Mouse (Mus musculus) ZHBTc4 (cell line): ENCODE measurements at regions not wholly inside any gene's neighbourhood (a gene's known extent, or its start where the extent isn't known, plus 50 kb on each side); places are given as distances from the start of the nearest gene placed in this dataset.

Source experiments
- DNase-seq: peaks from one replicate; pipeline ENCODE4 v3.0.0-alpha.2; 2011; ENCODE audit warnings: low read depth, low spot score

DNA sequence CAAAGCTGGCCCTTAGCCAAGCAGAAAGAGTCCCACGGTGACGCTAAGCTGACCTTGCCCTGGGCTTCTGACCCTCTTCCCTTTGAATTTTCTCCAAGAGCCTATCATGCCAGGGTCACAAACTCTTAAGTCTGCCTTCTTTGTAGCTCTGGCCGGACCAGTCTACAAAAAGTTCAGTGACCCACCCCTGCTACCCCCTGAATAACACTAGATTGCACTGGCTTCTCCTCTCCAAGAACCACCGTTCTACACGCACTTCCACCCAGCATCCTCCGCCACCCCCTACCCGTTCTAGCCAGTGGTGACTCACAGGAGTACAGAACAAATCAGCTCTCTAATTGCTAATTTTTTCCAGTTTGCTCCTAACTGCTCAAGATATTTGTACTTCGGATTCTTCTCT lies 325.0 kb downstream of the Tns1 start:
- no peak for DNase-seq

GRCm38 (mm10) chr1:73797858-73798257 lies 326.4 kb downstream of the Tns1 start:
- no peak for DNase-seq

DNA sequence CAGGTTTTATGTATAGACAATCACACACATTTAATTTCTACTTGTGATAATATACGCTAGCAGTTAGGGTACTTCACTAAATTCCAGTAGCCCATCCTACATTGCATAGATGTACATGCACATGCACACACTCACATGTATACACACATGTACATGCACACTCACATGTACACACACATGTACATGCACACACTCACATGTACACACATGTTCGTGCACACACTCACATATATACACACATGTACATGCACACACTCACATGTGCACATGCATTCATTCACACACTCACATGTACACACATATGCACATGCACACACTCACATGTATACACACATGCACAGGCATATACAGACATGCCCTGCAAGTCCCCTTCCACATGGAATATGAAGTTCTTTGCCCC lies 326.8 kb downstream of the Tns1 start:
- no peak for DNase-seq

- DNase-seq: no peak
These were observed 330.4 kb downstream of the Tns1 start for GRCm38 (mm10) chr1:73793871-73794270.

DNA sequence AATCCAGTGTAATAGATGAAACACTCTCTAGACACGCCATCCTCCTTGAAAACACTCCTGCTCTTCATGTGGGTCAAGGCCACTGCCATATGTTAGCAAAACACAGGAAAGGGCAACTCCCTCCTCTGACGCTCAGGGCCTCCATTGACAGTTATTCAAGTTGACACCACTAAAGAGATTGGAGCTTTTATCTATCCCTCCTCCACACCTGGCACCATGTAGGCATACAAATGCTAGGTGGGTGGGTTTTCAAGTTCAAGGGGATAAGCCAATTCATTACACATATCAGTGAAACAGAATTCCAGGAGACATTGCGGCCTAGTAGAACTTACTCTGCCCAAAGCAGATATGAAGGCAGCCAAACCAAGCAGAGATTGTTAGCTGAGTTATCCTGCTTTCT lies 331.0 kb downstream of the Tns1 start:
- DNase-seq: no peak

GRCm38 (mm10) chr1:73792311-73792710 lies 331.9 kb downstream of the Tns1 start:
- DNase-seq: no peak

DNA sequence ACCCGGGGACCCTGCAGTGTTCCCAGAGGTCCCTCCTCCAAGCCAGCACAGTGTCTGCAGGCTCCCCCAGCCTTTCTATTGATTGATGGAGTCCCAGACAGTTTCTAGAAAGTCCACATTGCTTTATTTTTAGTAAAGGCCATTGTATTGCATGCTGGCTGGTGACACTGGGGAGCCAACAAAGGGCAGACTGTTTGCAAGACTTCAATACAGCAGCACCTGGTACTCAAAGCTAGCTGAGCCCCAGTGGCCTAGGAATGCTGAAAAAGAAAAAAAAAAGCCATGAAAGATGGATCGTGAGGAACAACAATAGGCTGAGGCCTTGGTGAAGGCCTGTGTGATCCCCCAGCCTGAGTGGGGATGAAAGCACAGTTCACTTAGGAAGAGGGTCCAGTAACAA lies 336.6 kb downstream of the Tns1 start:
- DNase-seq: no peak

GRCm38 (mm10) chr1:73787224-73787623 lies 337.0 kb downstream of the Tns1 start:
- no peak for DNase-seq

- no peak for DNase-seq
These were observed 340.9 kb downstream of the Tns1 start for GRCm38 (mm10) chr1:73783303-73783702.

DNA sequence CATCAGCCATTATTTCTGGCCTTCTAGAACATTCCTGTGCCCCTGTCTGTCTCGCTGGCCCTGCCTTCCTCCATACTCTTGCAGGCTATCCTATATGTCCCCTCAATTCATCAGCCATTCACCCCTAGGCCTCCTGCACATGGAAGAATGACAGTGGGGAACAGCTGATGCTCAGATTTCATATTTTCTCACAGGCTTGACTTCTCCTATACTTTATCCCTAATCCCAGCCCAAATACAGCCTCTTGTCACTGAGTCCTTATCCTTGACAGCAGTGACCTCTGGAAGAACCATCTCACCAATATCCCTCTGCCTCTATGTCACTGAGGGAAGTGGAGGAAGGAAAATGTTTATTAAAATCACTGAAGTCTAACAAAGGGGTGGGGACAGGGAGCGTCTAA lies 341.4 kb downstream of the Tns1 start:
- DNase-seq: peak; percentile 72

DNA sequence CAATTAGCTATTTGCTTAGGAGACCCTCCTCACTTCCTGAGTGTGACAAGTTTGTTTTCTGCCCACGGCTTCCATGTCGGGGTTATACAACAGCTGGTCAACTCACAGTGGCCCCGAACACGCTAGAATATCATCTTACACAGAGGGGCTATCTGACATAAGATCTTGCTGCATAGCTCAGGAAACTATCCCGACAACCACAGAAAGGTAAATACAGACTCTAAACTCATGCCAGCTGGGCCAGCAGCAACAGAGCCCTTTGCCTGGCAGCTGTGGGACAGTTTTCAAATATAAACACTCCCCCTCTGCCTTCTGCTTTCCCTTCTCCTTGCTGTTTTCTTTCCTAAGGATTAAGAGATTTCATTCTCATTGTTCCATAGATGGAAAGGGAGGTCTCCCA lies 352.5 kb downstream of the Tns1 start:
- no peak for DNase-seq

DNA sequence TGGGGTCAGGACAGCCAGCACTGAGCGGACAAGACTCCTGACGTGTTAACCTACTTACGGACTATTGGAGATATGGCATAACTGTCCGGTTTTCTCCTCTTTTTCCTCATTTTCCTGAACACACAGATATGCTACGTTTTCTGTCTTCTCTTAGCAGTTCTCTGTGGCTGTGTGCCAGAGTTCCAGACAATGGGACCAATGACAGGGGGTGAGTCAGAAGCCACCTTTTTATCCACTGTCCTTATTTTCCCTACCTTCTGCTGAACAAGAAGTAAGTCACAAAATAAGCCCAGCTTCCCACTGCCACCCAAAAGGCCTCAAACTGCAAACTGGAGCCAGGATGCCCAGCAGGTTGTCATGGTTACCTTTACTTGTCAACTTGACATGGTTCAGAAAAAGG lies 353.6 kb downstream of the Tns1 start:
- DNase-seq: no peak

DNA sequence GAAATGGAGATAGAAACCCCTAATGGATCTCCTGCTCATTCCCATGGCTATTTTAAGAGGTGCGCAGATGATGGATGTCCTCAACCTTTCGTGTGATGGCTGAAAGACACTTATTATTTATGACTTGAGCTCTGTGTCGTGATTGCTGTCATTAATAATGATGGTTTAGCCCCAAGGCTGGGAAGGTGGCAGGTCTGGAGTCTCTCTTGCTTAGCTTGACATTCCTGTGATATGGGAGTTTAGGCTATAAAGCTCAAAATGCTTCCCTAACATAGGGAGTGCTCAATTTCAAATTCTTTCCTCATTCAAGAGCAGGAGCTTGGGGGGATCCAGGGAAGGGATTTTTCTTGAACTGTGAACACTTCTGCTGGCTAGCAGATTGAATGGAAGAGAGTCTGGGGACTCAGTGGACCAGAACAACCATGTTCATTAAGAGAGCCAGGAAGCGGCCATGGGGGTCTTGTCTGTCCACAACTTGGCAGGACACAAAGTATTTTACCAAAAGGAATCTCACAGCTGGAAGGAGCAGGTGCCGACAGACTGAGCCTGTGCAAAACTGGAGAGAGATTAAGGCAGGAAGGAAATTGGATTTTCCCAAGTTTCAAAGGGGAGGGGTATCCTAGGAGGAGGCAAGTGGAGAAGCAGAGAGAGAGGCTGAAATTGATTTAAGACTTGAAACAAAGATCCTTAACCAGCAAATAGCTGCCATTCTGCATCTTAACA lies 359.5 kb downstream of the Tns1 start:
- no peak for DNase-seq

- no peak for DNase-seq
These were observed 365.9 kb downstream of the Tns1 start for GRCm38 (mm10) chr1:73758110-73759061.

GRCm38 (mm10) chr1:73755791-73756190 lies 368.5 kb downstream of the Tns1 start:
- no peak for DNase-seq

DNA sequence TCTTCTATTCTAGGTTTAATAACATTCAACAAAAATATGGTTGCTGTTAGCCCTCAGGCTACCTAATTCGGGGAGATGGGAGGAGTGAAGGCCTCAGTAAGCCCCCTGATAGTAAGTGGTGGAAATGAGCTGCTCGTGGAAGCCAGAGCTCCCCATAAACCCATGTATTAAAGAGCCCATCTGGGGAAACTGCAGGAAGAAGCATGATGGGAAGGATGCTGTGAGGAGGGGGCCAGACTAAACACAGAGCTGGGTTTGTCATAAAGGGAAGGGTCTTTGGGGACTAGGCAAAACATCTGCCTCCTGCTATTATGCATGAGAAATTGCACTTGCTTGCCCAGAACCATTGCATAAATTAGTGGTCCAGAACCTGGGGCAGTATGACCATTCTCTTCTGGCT lies 369.3 kb downstream of the Tns1 start:
- no peak for DNase-seq

DNA sequence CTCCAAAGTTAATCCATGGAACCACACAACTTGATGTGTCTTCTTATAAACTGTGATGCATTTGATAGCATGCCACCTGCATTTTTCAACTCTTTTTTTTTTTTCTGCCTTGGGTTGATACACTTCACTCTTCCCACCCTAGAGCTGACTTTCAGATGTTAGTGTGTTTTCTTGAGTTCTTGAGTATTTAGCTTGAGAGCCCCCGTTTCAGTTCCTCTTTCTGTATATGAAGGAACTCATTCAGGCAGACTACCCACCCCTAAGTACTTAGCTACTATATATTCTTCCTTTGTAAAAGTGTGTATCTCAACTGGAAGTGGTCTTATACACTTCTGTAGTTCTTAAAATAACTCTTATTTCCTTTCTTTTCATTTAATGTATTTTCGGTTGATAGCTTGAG lies 371.1 kb downstream of the Tns1 start:
- no peak for DNase-seq

DNA sequence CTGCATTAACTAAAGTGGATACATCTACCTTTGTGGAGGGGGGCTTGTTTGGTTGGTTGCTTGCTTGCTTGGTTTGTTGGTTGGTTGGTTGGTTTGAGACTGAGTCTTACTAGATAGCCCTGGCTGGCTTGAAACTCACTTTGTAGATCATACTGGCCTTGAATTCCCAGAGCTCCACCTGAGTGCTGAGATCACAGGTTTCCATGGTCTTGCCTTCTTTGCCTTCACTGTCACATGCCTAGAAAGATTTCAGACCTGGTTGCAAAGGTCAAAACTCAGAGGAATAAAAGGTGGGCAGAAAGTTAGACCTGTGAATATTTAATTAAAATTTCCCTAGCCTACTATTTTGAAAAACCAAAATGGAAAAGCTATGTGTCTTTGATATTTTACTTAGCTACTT lies 375.5 kb downstream of the Tns1 start:
- DNase-seq: no peak

GRCm38 (mm10) chr1:73744555-73745234 lies 379.6 kb downstream of the Tns1 start:
- no peak for DNase-seq

GRCm38 (mm10) chr1:73743737-73744554 lies 380.3 kb downstream of the Tns1 start:
- peak; percentile 7 for DNase-seq

DNA sequence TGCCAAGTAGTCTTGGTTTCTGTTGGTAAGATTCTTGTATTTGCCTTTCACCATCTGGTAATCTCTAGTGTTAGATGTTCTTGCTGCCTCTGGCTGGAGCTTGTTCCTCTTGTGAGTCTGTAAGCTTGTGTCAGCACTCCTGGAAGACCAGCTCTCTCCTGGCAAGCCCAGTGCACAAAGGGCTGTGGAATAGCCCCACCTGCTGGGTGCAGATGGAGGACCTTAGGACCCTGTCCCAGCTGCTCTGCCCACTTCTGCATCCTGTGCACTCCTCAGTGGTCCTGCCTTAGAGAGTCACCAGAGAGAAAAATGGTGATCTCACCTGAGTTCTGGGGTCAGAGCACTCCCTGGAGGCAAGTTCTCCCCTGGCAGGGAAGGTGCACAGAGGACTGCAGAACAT lies 387.2 kb downstream of the Tns1 start:
- peak; percentile 59 for DNase-seq
